Mouse (Mus musculus) bone marrow, adult 2 months (tissue): ENCODE results near the gene Nacc1.

Source experiments
- CTCF ChIP-seq: fragments of 200-500 bp; IDR thresholded peaks from 2 replicates; pipeline ENCODE4 v1.5.1; 2011; ENCODE audit warnings: low read length, control low read depth; ENCODE audit not compliant: control insufficient read depth, insufficient read depth
- POLR2A ChIP-seq: fragments of 200-500 bp; IDR thresholded peaks from 2 replicates; pipeline ENCODE4 v1.6.1; 2011; ENCODE audit warnings: low read depth, mild to moderate bottlenecking, control low read depth, low read length, borderline replicate concordance; ENCODE audit not compliant: control insufficient read depth

GRCm38 (mm10) chr8:84621102-84621625 is 66.5 kb downstream of the Nacc1 start:
- TF ChIP-seq CTCF (0 out of 2 replicates have a peak, but pooled peaks have one; percentile 29), POLR2A (no peak)
